Mouse (Mus musculus) liver, embryonic 14.5 days (tissue): Measurements from ENCODE around the gene Pigu. TPM values are rescaled to one million over a fixed set of nuclear protein-coding genes. Genes with fewer than 3 reads are reported as not detected.
A peak's percentile ranks its signal among the peaks of the same experiment; 100 is the strongest.

Experiments
- ATAC-seq: fragments of 200-750 bp; cut with Nextera tagmentation; 2 replicates; pipeline ENCODE4 v1.8.0; 2017; ENCODE audit warnings: moderate number of reproducible peaks, mild to moderate bottlenecking, moderate library complexity; ENCODE audit not compliant: insufficient read depth
- DNase-seq, 3 experiments: peaks; one replicate each; pipeline ENCODE4 v3.0.0-alpha.2; 2012 to 2013; ENCODE audit warnings: low read depth in 3 of 3, low spot score in 3 of 3
- H3K27ac ChIP-seq: fragments of 300-500 bp; sonication (generic); 2 replicates; pipeline ENCODE4 v1.5.1; 2014; ENCODE audit warnings: moderate library complexity, mild to moderate bottlenecking, control low read depth, inconsistent platforms
- H3K27me3 ChIP-seq: fragments of 300-500 bp; sonication (generic); 2 replicates; pipeline ENCODE4 v1.6.1; 2014; ENCODE audit warnings: mild to moderate bottlenecking, low read length, moderate library complexity; ENCODE audit not compliant: control insufficient read depth, insufficient read depth
- H3K36me3 ChIP-seq: fragments of 300-500 bp; sonication (generic); replicated peaks from 2 replicates; pipeline ENCODE4 v1.6.1; 2014; ENCODE audit warnings: low read depth; ENCODE audit not compliant: control insufficient read depth, insufficient read depth
- H3K4me1 ChIP-seq, 2 experiments: fragments of 200-500 bp in 1 of 2; fragments of 300-500 bp in 1 of 2; sonication (generic) in 1 of 2; replicated peaks; 2 replicates each; pipeline ENCODE4 v1.6.1; 2012 to 2014; ENCODE audit warnings: antibody characterized with exemption in 1 of 2, inconsistent platforms in 1 of 2, low read length in 1 of 2; ENCODE audit not compliant: control insufficient read depth in 2 of 2, insufficient read depth in 2 of 2
- H3K4me2 ChIP-seq: fragments of 300-500 bp; sonication (generic); 2 replicates; pipeline ENCODE4 v1.6.1; 2014; ENCODE audit warnings: low read depth, mild to moderate bottlenecking, control low read depth, moderate library complexity
- H3K4me3 ChIP-seq, 2 experiments: fragments of 200-500 bp in 1 of 2; fragments of 300-500 bp in 1 of 2; sonication (generic) in 1 of 2; 2 replicates each; pipeline ENCODE4 v1.5.1; 2012 to 2014; ENCODE audit warnings: low read depth in 2 of 2, low read length in 2 of 2, mild to moderate bottlenecking in 2 of 2, control low read depth in 1 of 2, inconsistent platforms in 1 of 2, moderate library complexity in 1 of 2; ENCODE audit not compliant: insufficient read depth in 1 of 2
- H3K9ac ChIP-seq: fragments of 300-500 bp; sonication (generic); replicated peaks from 2 replicates; pipeline ENCODE4 v1.6.1; 2014; ENCODE audit warnings: mild to moderate bottlenecking, control low read depth, moderate library complexity
- H3K9me3 ChIP-seq: fragments of 300-500 bp; sonication (generic); 2 replicates; pipeline ENCODE4 v1.6.1; 2016; ENCODE audit warnings: low read length, mixed read lengths; ENCODE audit not compliant: control insufficient read depth
- CTCF ChIP-seq: IDR thresholded peaks from 2 replicates; pipeline ENCODE4 v1.5.1; 2016; ENCODE audit warnings: antibody characterized with exemption, low read depth, control low read depth
- EP300 ChIP-seq: IDR thresholded peaks from 2 replicates; pipeline ENCODE4 v1.6.1; 2016; ENCODE audit warnings: antibody characterized with exemption, low read depth
- WGBS: fragments of 180-500 bp; shearing (Covaris S2); extraction: QIAGEN DNeasy Blood & Tissue Kit; methylation state at CpG from one replicate; pipeline ENCODE4 v1.1.7; 2014; ENCODE audit not compliant: insufficient replicate concordance; 5-methylcytosine and 5-hydroxymethylcytosine counted together
- polyA plus RNA-seq, 2 experiments: library from polyadenylated mRNA; depleted of rRNA in 1 of 2; stranded (reverse) in 1 of 2; unstranded in 1 of 2; fragments of >200 nt; fragmentation: Nextera tagmentation in 1 of 2; extraction: Ambion mirVana in 1 of 2; gene quantifications; 2 replicates each; pipeline versions ENCODE4 v1.2.1 to v1.2.3; 2012 to 2014

Pigu gene
- polyA plus RNA-seq, 2 experiments: 16.7 to 24.4 TPM

GRCm38 (mm10) chr2:155388573-155388972 is 31.3 kb upstream of the Pigu start:
- no peak for TF ChIP-seq CTCF
- TF ChIP-seq EP300: no peak
- no peak overlapping the region for H3K9ac ChIP-seq
- DNase-seq (no peak), ATAC-seq (no peak)
- 75% methylated on average over 2 of the region's 2 CpGs for WGBS
- H3K4me1 ChIP-seq: no peaks in the 10 kb centered on the region
- no peak overlapping the region for H3K27ac ChIP-seq
- no peaks in the 10 kb centered on the region for H3K9me3 ChIP-seq
- H3K27me3 ChIP-seq: no peaks in the 10 kb centered on the region
- H3K4me3 ChIP-seq: no peak overlapping the region
- no peak overlapping the region for H3K4me2 ChIP-seq
- peaks cover 8% of the 10 kb centered on the region for H3K36me3 ChIP-seq

- no peak for ATAC-seq
- peaks cover 8% of the 10 kb centered on the region for H3K36me3 ChIP-seq
- no peak overlapping the region for H3K4me2 ChIP-seq
- H3K9ac ChIP-seq: no peak overlapping the region
- H3K27me3 ChIP-seq: no peaks in the 10 kb centered on the region
- 70% methylated on average over 4 of the region's 4 CpGs for WGBS
- TF ChIP-seq EP300 (no peak), CTCF (no peak)
- no peak overlapping the region for H3K4me3 ChIP-seq
- H3K27ac ChIP-seq: no peak overlapping the region
- H3K4me1 ChIP-seq: peaks cover 2 to 5% of the 10 kb centered on the region in 2 experiments; a peak in 2 of 4 replicates
- DNase-seq: no peak
- H3K9me3 ChIP-seq: no peaks in the 10 kb centered on the region
These were observed 29.8 kb upstream of the Pigu start for GRCm38 (mm10) chr2:155387052-155387451.

GRCm38 (mm10) chr2:155386534-155386899 is 29.3 kb upstream of the Pigu start:
- H3K4me2 ChIP-seq: no peak overlapping the region
- H3K4me3 ChIP-seq: no peak overlapping the region
- H3K27me3 ChIP-seq: no peaks in the 10 kb centered on the region
- no peaks in the 10 kb centered on the region for H3K9me3 ChIP-seq
- H3K4me1 ChIP-seq: peaks cover 2 to 5% of the 10 kb centered on the region in 2 experiments; a peak in 2 of 4 replicates
- H3K27ac ChIP-seq: no peak overlapping the region
- ATAC-seq: no peak
- peaks cover 8% of the 10 kb centered on the region for H3K36me3 ChIP-seq
- no peak overlapping the region for H3K9ac ChIP-seq
- DNase-seq: no peak
- WGBS: 32% methylated on average over 27 of the region's 27 CpGs
- TF ChIP-seq EP300 (no peak), CTCF (no peak)

GRCm38 (mm10) chr2:155385731-155386533 is 28.7 kb upstream of the Pigu start:
- DNase-seq: no peak

GRCm38 (mm10) chr2:155385090-155385489 is 27.9 kb upstream of the Pigu start:
- TF ChIP-seq CTCF (peak; percentile 88), EP300 (no peak)
- Histone ChIP-seq H3K4me2 (no peak overlapping the region), H3K36me3 (peaks cover 5% of the 10 kb centered on the region), H3K4me1 (peaks cover 6 to 9% of the 10 kb centered on the region in 2 experiments; a peak in 3 of 4 replicates), H3K9me3 (no peaks in the 10 kb centered on the region), H3K27ac (no peak overlapping the region), H3K27me3 (peaks cover 12% of the 10 kb centered on the region), H3K9ac (no peak overlapping the region), H3K4me3 (no peak overlapping the region)
- ATAC-seq: no peak
- peak; percentile 50 to 66 (median 56) for DNase-seq
- 21% methylated on average over 7 of the region's 7 CpGs for WGBS

More at GRCm38 (mm10) chr2:155385731-155386533, 28.7 kb upstream of the Pigu start:
- Histone ChIP-seq H3K4me3 (no peak overlapping the region), H3K27me3 (peaks cover 4% of the 10 kb centered on the region), H3K9ac (no peak overlapping the region), H3K36me3 (peaks cover 8% of the 10 kb centered on the region), H3K4me2 (no peak overlapping the region), H3K4me1 (peaks cover 6 to 7% of the 10 kb centered on the region in 2 experiments; a peak in 3 of 4 replicates), H3K27ac (no peak overlapping the region), H3K9me3 (no peaks in the 10 kb centered on the region)
- TF ChIP-seq EP300 (no peak), CTCF (no peak)
- no peak for ATAC-seq
- WGBS: 56% methylated on average over 18 of the region's 18 CpGs
